Mouse (Mus musculus) skeletal muscle tissue, postnatal 0 days (tissue): ENCODE measurements around the gene Cat. TPM values are rescaled to one million over a fixed set of nuclear protein-coding genes. Genes with fewer than 3 reads are reported as not detected.

ENCODE experiments used
- polyA plus RNA-seq: library from polyadenylated mRNA; unstranded; fragments of >200 nt; fragmentation: Nextera tagmentation; extraction: Ambion mirVana; gene quantifications from 2 replicates; pipeline ENCODE4 v1.2.1, GENCODE M21; 2015

Gene Cat
- 65.9 and 137 TPM in 2 replicates for polyA plus RNA-seq

DNA sequence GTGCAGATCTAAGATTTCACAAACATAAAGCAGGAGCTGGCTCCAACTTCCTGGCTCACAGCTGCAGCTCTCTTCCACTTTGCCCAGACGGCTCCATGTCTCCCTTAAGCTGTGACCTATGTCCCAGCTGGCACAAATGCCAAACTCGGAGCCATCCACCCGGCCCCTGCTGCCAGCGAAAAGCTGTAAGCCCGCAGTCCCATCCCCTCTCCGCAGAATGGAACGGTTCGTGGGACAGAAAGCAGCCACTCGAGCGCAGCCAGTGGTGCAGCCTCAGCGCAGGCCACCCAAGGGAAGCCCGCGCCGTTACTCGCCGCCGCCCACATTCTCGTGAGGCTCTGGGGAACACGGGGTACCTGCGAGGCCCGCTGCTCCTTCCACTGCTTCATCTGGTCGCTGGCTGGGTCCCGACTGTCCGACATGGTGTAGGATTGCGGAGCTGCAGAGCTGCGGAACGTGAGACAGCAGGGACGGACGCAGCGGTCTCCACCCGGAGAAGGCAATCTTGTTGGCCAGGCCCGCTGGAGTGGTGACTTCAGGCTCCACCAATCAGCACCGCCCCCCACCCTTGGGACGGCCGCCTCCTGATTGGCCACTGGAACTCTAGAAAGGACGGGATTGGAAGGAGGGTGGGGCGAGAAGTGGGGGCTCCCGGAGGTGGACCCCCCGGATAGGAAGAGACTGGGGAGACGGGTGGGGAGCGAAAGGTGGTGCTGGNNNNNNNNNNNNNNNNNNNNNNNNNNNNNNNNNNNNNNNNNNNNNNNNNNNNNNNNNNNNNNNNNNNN is at the start of gene Cat:
Gene Cat (minus strand): TSS at position 544 of the 785 bp plus-strand sequence.

DNA sequence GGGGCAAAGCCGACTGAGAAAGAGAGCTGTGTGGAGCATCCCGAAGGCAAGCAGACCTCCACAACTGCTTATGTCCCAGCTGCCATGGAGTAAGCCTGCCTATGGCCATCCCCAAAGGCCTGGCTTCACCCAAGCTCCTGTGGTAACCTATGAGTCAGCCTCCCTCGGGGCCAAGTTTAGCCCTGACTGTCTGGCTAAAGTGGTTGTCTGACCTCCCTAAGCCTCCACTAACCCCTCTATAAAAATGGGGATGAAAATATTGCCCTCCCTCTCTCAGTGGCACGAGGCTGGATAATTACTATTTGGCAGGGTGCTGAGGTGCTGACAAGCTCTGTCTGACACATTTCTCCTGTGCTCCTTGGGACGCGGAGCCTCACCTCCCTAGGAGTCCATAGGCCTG is 73.6 kb downstream of the Cat start, which contains the start of gene Elf5:
Gene Elf5 (plus strand): TSS at position 341 of the 400 bp plus-strand sequence.

Other genes starting within 250 kb of the Cat start
- 0.06 TPM in 1 of 2 replicates, not detected in the other for gene Ehf, start 181.9 kb downstream of the Cat start, polyA plus RNA-seq
- not detected in 2 replicates for gene Elf5, start 73.5 kb downstream of the Cat start, polyA plus RNA-seq
- 15.9 and 17.8 TPM in 2 replicates for gene Abtb2, start 81.2 kb upstream of the Cat start, polyA plus RNA-seq